Mouse (Mus musculus) heart, postnatal 36 days (tissue): ENCODE results near the gene Zdhhc12. TPM values are rescaled to one million over a fixed set of nuclear protein-coding genes. Genes with fewer than 3 reads are reported as not detected.
"Not testable (repeated sequence)": the region's sequence is repeated elsewhere in the genome, so short reads cannot be mapped to it uniquely, and the experiment has no call there.

ENCODE experiments used
- DNase-seq, 2 experiments: peaks; one replicate each; pipeline ENCODE4 v3.0.0; 2021 to 2022
- intact Hi-C: fragments of 180-260 bp; cut with DNase I; formaldehyde crosslinking; loops from one replicate; pipeline ENCODE4 v1.15.1; 2025
- total RNA-seq, 2 experiments: library from RNA; stranded (reverse); gene quantifications; 2 replicates each; pipeline ENCODE4 v1.2.3; 2021

The Zdhhc12 gene
- total RNA-seq, 2 experiments from 2014 or later, result 4.1 to 4.7 TPM

DNA sequence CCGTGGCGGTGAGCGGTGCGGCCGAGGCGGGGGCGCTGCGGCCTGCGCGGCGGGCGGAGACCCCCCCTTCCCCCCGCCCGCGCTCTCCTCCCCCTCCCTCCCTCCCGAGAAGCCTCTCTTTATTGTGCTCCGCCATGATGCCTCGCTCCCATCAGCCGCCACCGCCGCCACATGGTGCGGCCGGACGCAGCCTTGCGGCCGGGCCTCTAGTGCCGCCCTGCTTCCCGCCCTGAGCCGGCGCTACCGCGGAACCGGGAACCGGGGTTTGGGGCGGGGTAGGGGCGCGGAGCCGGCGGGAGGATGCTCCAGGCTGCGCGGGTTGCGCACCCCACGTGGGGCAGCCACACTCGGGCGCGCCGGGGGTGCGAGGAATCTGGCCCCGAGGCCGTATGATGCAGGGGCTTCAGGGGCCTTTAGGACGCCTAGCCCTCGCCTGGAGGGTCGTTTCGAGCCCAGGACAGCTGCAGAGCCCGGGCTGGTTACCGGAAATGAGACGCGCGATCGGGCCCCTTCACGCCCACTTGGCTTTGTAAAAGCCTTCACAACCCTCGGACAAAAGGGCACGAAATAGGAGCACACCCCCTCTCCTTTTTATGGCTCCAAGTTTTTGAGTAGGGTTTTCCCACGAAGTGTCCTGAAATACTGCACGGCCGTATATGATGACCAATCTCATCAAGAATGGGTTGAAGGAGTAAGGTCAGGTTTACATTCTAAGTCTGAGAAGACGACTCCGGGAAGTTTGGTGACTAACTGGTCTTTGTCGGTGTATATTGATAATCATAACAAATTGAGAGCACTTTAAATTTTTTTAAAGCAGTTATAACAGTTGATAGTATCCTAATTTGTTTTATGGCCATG is 26.2 kb downstream of the Zdhhc12 start:
- peak; percentile 40 to 66 for DNase-seq
- intact Hi-C loops, result no loop called here

DNA sequence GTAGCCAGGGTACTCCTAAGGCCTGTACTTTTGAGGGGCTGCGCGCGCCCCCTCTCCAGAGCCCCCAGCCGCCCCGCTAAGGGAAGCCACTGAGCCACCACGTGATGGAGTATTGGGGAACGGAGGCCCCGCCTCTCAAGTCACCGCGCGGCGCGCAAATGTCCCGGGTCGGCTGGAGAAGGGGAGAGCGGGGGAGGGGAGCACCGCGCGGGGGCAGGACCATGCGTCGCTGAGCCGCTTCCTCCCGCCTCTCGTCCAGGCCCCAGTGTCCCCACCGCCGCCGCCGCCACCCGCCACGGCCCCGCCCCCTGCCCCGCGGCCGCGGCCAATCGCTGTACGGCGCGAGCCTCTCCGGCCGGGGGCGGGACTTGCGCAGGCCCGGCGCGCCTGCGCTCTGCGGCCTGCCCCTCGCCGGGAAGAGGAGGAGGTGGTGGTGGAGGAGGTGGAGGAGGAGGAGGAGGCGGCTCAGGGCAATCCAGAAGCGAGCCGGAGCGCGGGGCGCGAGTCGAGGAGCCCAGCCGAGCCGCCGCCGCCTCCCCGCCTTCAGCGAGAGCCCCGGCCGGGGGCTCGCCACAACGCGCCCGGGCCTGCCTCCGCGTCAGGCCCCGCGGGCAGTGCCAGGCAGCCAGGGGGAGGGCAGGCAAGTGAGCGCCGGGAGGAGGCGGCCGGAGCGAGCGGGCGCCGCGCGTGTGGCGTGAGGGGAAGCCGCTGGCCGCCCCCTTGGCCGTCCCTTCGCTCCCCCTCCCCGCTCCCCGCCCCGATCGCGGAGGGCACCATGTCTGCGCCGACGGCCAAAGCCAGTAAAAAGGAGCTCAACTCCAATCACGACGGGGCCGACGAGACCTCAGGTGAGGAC is 27.2 kb downstream of the Zdhhc12 start:
- intact Hi-C loops, result no loop called here
- peak; percentile 94 to 95 for DNase-seq

DNA sequence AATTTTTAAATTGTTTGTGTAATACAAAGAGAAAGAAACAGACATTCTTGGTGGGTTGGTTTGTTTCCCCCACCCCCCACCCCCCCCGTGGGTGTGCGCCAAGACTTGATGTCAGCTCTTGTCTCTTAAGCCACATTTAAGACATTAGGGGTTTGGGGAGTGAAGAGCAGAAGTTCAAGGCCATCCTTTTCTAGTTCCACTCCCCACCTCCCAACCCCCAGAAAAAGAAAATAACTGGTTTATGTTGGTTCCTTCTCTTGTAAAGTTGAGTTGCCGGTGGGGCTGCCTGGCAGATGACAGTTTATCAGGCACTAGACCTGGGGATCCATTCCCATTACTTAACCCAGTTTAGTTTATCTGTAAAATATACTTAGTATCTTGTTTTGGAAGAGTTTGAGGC is 29.1 kb downstream of the Zdhhc12 start:
- intact Hi-C loops, result loop anchor here (5.0 kb wide), 1 partner anchor 717 kb away; the partner anchor contains the start of gene Med27
- no peak for DNase-seq

DNA sequence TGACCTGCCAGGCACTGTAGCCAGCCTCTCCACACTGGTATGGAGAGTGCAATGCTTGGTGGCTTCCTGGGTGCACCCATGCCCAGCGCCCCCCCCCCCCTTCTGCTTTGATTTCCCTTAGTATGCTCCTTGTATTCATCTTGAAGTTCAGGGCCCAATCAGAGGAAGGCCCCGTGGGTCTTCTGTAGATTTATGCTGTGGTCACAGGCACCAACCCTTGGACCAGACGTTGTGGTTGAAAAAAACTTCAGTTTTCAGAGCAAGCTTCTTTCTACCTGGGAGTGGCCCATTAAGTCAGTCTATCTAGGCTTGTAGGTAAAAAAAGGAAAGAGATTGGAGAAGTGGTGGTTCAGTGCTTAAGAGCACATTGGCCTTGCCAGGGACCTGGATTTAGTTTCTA is 29.7 kb downstream of the Zdhhc12 start:
- no peak for DNase-seq
- intact Hi-C loops, result loop anchor here (2.0 to 5.0 kb wide), 2 partner anchors 15 to 716 kb away; partner anchors contain the start of genes Med27 and Wdr34

DNA sequence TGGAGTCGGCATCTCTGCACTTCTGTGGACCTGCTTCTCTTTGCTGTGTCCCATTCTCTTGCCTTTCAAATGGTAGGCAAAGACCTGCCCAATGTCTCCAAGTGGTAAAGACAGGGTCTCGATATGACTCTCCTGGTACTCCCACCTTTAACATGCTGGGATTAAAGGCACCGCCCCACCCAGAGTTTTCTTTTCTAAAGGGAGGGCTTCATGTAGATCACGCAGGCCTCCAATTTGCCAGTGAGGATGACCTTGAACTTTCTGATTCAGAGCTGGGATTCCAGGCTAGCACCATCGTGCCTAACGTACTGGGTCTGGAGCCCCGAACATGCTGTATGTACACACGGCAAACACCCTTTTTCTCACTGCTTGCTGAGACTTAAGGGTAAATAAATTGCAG is 30.2 kb downstream of the Zdhhc12 start:
- intact Hi-C loops, result loop anchor here (2.0 to 5.0 kb wide), 2 partner anchors 14 to 716 kb away; partner anchors contain the start of genes Med27 and Wdr34
- DNase-seq, result no peak

DNA sequence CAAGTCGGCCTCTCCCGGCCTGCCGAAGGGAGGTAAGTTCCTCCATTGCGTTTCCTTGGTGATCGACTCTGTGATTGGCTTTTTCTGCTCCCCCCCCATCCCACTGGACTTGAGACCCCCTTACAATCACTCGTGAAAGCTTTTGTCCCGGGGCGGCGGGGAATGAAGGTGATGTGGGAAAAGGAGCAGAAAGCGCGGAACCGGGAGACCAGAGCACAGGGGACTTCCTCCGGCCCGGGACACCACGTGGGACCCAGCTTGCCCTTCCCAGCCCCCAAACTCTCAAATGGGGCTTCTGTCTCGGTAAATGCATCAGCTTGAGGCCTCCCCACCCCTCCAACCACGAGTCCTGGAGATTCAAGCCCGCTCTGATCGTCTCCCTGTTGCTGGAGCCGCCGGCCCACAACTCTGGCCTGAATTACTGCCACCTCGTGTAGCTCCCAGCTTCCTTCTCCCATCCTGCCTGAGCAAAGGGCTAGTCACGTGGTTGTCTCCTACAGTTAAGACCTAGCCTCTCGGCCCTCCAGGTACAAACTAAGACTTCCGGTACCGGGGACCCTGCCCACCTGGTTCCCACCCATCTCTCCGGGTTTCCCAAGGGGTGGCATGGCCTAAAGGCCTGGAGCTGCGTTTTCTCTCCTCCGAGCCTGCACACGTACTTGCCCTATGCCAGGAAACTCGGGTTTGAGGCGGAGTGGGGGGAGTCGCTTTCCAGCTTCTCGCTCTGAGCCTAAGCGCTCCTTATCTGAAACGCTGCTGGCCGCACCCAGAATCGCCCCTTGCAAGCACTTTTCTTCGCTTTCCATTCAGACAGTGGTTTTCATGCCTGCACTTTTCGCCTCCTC is 31.0 kb downstream of the Zdhhc12 start:
- peak; percentile 62 to 79 for DNase-seq
- intact Hi-C loops, result loop anchor here (2.0 to 5.0 kb wide), 2 partner anchors 14 to 715 kb away; partner anchors contain the start of genes Med27 and Wdr34

DNA sequence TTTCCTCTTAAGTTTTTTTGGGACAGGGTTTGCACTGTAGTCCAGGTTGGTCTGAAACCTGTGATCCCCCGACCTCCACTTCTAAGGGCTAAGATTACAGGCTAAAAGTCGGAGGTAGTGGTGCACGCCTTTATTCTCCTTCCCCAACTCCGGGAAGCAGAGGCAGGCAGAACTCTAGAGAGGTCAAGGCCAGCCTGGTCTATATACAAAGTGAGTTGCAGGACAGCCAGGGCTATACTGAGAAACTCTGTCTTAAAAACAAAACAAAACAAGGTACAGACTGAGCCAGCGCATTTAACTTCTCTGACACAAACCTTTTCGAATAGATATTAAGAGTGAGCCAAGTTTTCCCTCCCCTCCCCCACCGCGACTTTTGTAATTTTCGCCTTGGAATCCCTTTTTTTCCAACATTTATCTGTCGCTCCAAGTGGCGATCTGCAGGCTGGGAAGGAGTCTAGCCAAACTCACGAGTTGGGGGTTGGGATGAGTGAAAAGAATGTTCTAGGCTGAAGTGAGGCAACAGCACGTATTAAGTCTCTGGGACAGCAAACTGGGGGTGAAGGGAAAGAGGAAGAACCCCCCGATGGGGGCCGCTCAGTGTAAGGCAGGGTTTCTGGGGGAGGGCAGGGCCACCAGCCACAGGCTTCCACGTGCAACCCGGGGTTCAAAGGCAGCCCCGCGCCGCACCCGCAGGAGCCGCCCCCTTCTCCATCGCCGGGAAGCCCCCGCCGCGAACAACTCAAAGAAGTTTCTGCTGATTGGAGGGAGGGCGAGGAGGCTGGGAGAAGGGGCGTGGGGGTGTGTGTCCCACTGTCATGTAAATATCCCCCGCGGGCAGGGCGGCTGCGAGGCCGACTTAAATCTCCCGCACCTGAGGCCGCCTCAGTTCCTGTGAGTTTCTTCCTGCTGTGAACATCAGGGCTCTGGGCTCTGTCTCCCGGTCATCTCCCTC is 32.0 kb downstream of the Zdhhc12 start:
- peak in 1 of 2 experiments; percentile 32 for DNase-seq
- intact Hi-C loops, result loop anchor here (2.0 to 5.0 kb wide), 2 partner anchors 13 to 714 kb away; partner anchors contain the start of genes Med27 and Wdr34

DNA sequence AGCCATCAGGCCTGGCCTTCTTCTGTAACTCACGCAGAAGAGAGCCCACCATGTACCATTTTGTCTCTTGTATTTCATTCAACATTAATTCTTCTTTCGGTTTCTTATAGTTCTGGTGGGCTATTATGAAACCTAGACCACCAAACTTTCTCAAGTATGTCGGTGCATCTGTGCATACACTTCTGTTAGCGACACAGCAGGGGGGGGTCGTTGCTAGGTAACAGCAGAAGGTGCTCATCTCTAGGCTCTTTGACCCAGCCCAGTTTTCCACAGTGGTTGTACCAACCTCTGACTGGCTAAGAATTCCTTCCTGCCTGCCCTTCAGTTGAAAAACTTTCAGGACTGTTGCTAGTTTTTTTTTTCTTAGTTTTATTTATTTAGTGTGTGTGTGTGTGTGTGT is 35.0 kb downstream of the Zdhhc12 start:
- DNase-seq, result no peak
- intact Hi-C loops, result no loop called here

DNA sequence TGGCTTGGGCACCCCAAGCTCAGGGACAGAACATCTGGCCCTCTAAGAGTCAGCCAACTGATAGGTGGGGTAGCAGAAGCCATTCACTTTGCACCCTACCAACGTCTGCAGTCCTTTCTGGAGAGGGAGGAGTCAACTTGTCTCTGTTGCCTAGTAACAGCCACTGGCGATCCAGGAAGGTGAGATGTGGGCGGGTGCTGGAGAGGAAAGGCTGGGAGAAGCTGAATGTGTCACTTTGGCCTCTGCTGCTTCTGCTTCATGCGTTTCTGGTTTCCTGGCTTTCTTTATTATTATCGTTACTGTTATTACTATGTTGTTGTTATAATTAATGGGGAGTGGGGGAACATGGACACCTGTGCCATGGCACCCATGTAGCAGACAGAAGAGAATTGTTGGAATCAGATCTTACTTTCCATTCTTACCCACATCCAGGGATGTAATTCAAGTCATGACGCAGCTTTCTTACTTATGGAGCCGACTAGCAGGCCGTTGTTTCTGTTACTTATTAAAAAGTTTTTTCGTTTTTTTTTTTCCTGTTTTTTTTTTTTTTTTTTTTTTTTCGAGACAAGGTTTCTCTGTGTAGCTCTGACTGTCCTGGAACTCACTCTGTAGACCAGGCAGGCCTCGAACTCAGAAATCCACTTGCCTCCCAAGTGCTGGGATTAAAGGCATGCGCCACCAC is 36.1 kb downstream of the Zdhhc12 start, which contains the start of gene Set:
Set (plus strand) TSS at position 156 of the 682 bp plus-strand sequence.
- intact Hi-C loops, result no loop called here

DNA sequence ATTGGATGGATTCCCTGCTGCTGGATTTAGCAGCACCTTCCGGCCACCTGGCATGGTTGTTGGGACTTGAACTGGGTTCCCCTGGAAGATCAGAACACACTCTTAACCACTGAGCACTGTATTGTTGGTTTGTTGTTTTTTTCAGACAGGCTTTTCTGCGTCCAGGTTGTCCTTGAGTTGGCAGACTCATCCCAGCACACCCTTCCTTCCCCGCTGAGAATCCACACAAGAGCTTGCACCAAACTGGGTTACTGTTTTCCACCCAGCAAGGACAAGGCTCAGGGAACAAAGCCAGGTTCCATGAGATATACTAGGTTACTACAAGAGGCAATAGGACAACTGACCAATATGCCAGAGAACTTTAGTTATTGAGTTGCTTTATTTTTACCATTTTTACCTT is 36.7 kb downstream of the Zdhhc12 start:
- intact Hi-C loops, result no loop called here
- no peak for DNase-seq

More for the DNA sequence above, 36.1 kb downstream of the Zdhhc12 start, which contains the start of gene Set:
- no peak for DNase-seq

DNA sequence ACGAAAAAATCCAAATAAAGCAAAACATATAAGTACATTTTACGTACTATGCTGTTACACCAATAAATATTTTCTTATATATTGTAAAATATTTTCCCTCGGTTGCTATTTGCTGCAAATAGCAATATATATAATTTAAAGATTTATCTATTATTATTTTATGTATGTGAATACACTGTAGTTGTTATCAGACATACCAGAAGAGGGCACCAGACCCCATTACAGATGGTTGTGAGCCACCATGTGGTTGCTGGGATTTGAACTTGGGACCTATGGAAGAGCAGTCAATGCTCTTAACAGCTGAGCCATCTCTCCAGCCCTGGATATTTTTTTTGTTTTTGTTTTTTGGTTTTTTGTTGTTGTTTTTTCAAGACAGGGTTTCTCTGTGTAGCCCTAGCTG is 38.1 kb downstream of the Zdhhc12 start:
- DNase-seq, intact Hi-C loops: not testable (repeated sequence)

DNA sequence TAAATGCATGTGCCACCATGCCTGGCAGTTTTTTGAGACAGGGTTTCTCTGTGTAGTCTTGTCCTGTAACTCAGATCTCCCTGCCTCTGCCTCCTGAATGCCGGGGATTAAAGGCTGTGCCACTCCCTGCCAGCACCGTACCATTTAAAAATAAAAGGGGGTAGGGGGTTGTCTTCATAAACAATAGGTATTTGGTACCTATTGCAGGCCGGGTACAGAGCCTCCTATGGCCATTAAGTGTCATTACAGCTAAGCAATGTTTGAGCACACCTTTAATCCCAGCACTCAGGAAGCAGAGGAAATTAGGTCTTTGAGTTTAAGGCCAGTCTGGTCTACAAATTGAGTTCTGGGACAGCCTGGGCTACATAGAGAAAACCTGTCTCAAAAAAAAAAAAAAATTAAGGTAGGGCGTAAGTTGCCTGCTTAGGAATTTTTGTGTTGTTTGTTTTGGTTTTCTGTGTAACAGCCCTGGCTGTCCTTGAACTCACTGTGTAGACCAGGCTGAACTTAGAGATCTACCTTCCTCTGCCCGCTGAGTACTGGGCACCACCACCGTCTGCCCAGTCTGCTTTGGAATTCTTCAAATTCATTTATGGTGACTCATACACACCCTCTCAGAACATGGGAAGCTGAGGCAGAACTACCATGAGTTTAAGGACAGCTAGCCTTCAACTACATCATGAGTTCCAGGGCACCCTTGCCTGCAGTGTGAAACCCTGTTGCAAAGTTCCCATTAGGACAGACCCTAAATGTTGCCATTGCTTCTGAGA is 41.3 kb downstream of the Zdhhc12 start:
- intact Hi-C loops, result no loop called here
- DNase-seq, result no peak

DNA sequence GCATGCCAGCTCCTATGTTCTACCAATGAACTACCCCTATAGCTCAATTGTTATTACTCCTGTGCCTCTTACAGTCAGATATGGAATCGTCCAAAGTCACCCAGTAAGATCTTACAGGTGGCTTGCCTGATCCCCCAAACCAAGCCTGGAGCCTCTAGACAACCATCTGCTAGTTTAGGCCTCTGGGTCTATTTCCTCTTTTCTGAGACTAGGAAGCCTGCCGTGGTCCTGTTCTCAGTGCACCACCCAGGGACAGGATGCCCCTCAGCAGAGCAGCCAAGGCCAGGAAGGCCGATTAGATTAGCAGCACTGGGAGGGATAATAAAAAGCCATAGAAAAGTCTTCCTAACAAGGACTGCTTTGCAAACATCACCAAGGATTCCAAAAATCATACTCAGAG is 43.6 kb downstream of the Zdhhc12 start:
- intact Hi-C loops, result loop anchor here (2.0 kb wide), 1 partner anchor 13 kb away; no protein-coding TSS in a partner anchor
- no peak for DNase-seq

DNA sequence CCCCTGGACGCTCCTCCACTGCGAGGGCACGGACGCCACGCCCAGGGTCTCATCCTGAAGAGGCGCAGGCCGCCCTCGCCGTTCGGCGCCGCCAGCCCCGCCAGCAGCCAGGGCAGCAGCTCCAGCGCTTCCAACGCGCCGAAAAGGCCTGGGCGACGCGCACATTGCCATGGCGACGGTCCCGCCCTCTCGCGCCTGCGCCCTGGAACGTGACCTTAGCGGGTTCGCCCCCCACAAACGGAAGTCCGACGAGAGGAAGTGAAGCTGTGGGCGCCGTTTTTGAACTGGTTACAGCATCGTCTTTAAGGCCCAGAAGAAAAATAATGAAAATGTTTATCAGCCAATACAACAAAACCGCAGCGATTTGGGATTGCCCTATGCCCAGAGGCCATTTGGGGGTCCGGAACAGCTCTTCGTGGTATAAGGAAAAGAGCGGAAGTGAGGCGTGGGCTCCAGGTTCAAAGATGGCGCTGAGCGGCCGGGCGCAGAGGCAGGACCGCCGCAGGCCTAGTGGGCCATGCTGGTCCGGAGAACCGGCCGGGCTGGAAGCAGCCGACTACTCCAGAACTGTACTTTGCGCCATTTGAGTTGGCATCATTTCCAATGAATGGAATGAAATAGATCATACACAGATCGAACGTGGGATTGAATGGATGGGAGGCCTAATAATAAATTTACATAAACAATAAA is 44.6 kb downstream of the Zdhhc12 start, which contains the start of gene Wdr34:
Wdr34 (minus strand) TSS at position 183 of the 690 bp plus-strand sequence.
- peak; percentile 99 for DNase-seq
- intact Hi-C loops, result loop anchor here (2.0 kb wide), 1 partner anchor 14 kb away; no protein-coding TSS in a partner anchor

DNA sequence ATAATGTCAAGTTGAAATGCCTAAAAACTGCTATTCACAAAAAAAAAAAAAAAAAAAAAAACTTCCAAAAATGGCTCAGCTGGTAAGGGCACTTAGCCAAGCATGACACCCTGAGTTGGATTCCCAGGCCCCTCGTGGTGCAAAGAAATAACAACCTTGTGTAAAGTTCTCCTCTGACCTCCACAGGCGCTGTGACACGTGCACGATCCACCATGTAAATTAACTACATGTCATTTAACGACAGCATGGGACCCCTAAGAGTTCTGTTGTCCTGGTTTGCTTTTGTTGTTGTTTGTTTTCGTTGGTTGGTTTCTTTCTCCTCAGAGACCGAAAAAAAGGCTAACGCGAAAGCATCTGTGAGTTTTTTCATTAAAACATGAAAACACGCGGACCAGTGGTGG is 45.3 kb downstream of the Zdhhc12 start:
- intact Hi-C loops, result loop anchor here (2.0 kb wide), 1 partner anchor 15 kb away; no protein-coding TSS in a partner anchor
- no peak for DNase-seq

DNA sequence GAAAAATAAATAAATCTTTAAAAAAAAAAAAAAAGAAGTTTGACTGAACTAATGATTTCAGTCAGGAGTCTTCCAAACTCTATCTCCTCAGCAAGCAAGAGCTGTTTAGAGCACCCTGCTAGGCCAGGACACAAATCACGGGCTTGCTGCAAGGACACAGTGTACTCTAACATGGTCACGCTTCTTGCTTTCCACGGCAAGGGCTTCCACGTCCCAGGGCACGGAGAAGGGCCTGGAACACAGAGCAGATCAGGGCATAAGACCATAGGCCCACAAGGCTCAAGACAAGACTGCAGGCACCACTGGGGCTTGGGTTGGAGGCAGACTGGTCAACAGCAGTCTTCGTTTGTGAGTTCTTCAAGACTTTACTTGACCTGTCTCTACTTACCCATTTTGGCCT is 46.3 kb downstream of the Zdhhc12 start:
- intact Hi-C loops, result no loop called here
- DNase-seq, result no peak

DNA sequence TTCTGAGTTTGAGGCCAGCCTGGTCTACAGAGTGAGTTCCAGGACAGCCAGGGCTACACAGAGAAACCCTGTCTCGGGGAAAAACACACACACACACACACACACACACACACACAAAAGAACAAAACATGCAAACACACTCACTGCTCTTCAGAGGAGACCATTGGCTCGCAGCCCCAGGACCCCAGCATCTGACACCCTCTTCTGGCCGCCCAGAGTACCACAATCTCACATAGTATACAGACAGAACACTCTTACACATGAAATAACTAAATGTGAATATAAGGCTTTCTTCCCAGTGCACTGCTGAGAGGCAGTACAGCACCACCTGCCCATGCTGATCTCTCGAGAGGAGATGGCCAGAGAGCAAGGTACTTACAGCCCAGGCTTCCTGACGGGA is 48.9 kb downstream of the Zdhhc12 start:
- intact Hi-C loops, result loop anchor here (5.0 kb wide), 2 partner anchors 33 to 118 kb away; partner anchors contain the start of gene Pkn3
- DNase-seq, result no peak
